Mouse (Mus musculus): ENCODE measurements around the gene Lrrn1. TPM values are rescaled to one million over a fixed set of nuclear protein-coding genes. Genes with fewer than 3 reads are reported as not detected.
A peak's percentile ranks its signal among the peaks of the same experiment; 100 is the strongest.

Gene Lrrn1
- polyA plus RNA-seq, 1 experiment from 2014 or later: 1.4 TPM

DNA sequence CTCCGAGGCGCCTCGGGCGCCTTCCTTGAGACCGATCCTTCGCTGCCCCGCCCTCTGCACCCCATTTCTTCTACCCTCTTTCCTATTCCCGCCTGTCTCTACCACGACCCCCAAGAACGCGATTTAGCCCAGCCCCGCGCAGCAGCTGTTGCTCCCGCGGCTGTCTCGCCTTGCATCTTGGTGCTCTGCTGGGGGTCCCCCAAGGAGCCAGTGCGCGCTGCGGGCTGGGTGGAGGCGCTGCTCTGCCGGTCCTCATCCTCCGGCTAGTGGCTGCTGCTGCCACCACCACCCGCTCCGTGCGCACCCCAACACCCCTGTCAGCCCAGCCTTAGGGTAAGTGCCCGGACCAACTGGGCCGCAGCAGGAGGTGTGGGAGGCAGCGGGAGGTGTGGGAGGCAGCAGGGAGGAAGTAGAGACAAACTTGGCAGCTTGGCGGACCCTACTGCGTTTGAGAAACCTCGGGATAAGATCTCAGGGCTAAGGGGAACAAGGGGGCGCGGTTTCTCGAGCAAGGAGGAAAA lies 403 bp downstream of the Lrrn1 start:
- H3K36me3 ChIP-seq (ENCODE audit: control insufficient read depth, insufficient read depth, low read length): no peaks in the 10 kb centered on the region
- no peaks in the 10 kb centered on the region for H3K9me3 ChIP-seq (ENCODE audit: control insufficient read depth, low read length)
- H3K4me2 ChIP-seq (replicated peaks; ENCODE audit: low read depth): peak overlapping the region; percentile 84
- H3K4me3 ChIP-seq (ENCODE audit: low read depth, low read length): peak overlapping the region; percentile 52
- H3K27ac ChIP-seq (replicated peaks): no peak overlapping the region
- DNase-seq (ENCODE audit: low spot score) (peak; percentile 33), ATAC-seq (ENCODE audit: low FRiP score, low TSS enrichment) (0 out of 2 replicates have a peak, but pooled peaks have one; percentile 38)
- TF ChIP-seq CTCF (IDR thresholded peaks at IDR 0.05; ENCODE audit: low read depth): no peak
- TF ChIP-seq EP300 (optimal IDR thresholded peaks at IDR 0.05): no peak
- H3K4me1 ChIP-seq (replicated peaks; ENCODE audit: control insufficient read depth, insufficient read depth): no peaks in the 10 kb centered on the region
- WGBS: under 1% methylated on average over 32 of the region's 34 CpGs
- H3K9ac ChIP-seq (ENCODE audit: low read length): peak overlapping the region; percentile 43; the same call in 1 of the 2 replicates
- no peaks in the 10 kb centered on the region for H3K27me3 ChIP-seq (ENCODE audit: control insufficient read depth, insufficient read depth, low read length)

DNA sequence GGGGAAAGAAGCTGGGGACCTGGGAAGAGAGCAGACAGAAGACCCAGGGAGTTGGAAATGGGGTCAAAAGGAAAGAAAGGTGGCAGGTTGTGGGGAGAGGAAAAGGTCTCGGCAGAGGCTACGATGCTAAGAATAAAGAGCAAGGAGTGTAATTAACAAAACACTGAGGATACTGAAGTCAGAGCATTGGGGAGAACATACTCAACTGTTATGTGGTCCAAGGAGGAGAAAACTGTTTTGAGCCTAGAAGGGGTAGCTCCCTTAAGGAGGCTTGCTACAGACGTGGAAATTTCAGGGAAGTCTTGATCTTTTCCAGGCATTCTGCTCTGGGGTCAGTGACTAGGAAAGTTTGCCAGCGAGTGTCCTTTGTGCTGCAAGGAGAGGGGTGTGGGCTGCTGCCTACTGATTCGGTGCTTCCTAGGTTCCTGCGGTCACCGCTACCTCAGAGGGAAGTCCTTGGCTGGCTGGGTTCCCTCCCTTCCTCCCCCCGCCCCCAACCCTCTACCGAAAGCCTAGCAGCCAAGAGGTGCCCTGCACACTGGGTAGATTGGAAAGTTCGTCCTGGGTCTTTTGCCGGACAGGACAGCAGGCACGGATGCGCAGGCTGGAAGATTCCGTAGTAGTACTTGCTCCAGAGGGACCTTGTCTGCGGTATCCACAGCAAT lies 1.2 kb downstream of the Lrrn1 start:
- peak; percentile 17 for DNase-seq (ENCODE audit: low spot score)
- peak overlapping the region; percentile 84 for H3K4me2 ChIP-seq (replicated peaks; ENCODE audit: low read depth)
- peak overlapping the region; percentile 1; the same call in 1 of the 2 replicates for H3K9ac ChIP-seq (ENCODE audit: low read length)
- ATAC-seq (ENCODE audit: low FRiP score, low TSS enrichment): no peak
- no peaks in the 10 kb centered on the region for H3K4me1 ChIP-seq (replicated peaks; ENCODE audit: control insufficient read depth, insufficient read depth)
- WGBS: 6% methylated on average over 15 of the region's 15 CpGs
- no peaks in the 10 kb centered on the region for H3K36me3 ChIP-seq (ENCODE audit: control insufficient read depth, insufficient read depth, low read length)
- no peaks in the 10 kb centered on the region for H3K27me3 ChIP-seq (ENCODE audit: control insufficient read depth, insufficient read depth, low read length)
- TF ChIP-seq CTCF (IDR thresholded peaks at IDR 0.05; ENCODE audit: low read depth) (no peak), EP300 (optimal IDR thresholded peaks at IDR 0.05) (no peak)
- peak overlapping the region; percentile 52 for H3K4me3 ChIP-seq (ENCODE audit: low read depth, low read length)
- H3K9me3 ChIP-seq (ENCODE audit: control insufficient read depth, low read length): no peaks in the 10 kb centered on the region
- no peak overlapping the region for H3K27ac ChIP-seq (replicated peaks)

DNA sequence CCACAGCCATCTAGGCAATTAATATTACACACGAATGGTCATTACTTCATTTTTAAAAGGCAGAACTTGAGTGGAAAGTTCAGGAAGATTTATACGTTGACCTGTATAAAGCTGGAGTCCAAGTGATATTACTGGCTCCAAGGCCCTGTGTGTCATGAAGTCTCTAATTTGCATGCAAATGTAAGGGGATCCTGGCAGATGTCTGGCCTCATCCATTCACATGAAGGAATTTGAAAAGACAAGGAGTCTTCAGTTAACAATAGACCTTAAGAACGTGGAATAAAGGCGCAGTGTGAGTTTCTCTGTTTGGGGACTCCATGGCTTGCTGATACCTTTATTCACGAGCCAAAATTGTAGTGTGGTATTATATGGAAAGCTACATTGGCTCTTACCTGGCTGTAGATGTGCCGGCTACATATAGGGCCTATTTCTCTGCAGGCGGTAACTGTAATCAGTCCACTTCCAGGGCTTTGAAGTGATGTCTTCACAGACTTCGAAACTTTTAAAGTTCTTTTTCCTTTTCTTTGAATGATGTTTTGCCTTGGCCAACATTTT lies 2.0 kb downstream of the Lrrn1 start:
- Histone ChIP-seq H3K4me1 (replicated peaks; ENCODE audit: control insufficient read depth, insufficient read depth) (no peaks in the 10 kb centered on the region), H3K4me3 (ENCODE audit: low read depth, low read length) (no peak overlapping the region), H3K9ac (ENCODE audit: low read length) (no peak overlapping the region), H3K36me3 (ENCODE audit: control insufficient read depth, insufficient read depth, low read length) (no peaks in the 10 kb centered on the region), H3K4me2 (replicated peaks; ENCODE audit: low read depth) (no peak overlapping the region), H3K27me3 (ENCODE audit: control insufficient read depth, insufficient read depth, low read length) (no peaks in the 10 kb centered on the region), H3K9me3 (ENCODE audit: control insufficient read depth, low read length) (no peaks in the 10 kb centered on the region), H3K27ac (replicated peaks) (no peak overlapping the region)
- DNase-seq (ENCODE audit: low spot score) (no peak), ATAC-seq (ENCODE audit: low FRiP score, low TSS enrichment) (no peak)
- no peak for TF ChIP-seq CTCF (IDR thresholded peaks at IDR 0.05; ENCODE audit: low read depth)
- TF ChIP-seq EP300 (optimal IDR thresholded peaks at IDR 0.05): no peak
- WGBS: 77% methylated on average over 8 of the region's 8 CpGs

DNA sequence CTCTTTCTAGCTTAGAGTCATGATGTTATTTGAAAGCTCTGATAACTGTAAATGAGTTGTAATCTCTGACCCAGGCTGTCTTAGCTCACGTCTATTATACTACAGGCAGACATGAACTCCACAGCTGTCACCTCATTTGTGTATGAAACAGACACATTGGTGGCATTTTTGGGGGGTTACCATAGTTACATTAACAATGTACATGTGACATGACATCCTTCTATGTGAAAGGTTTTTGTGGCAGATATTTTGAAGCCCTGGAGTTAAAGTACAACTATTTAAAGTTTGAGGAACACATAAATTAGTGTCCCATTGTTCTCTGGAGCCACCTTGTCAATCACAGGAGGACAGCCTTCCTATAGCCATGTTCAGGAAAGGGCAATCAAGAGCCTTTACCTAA lies 5.0 kb downstream of the Lrrn1 start:
- no peaks in the 10 kb centered on the region for H3K27me3 ChIP-seq (ENCODE audit: control insufficient read depth, insufficient read depth, low read length)
- H3K9me3 ChIP-seq (ENCODE audit: control insufficient read depth, low read length): no peaks in the 10 kb centered on the region
- no peak for ATAC-seq (ENCODE audit: low FRiP score, low TSS enrichment)
- DNase-seq (ENCODE audit: low spot score): no peak
- H3K4me3 ChIP-seq (ENCODE audit: low read depth, low read length): no peak overlapping the region
- H3K9ac ChIP-seq (ENCODE audit: low read length): no peak overlapping the region
- H3K4me2 ChIP-seq (replicated peaks; ENCODE audit: low read depth): no peak overlapping the region
- no peaks in the 10 kb centered on the region for H3K4me1 ChIP-seq (replicated peaks; ENCODE audit: control insufficient read depth, insufficient read depth)
- H3K27ac ChIP-seq (replicated peaks): no peak overlapping the region
- TF ChIP-seq CTCF (IDR thresholded peaks at IDR 0.05; ENCODE audit: low read depth) (no peak), EP300 (optimal IDR thresholded peaks at IDR 0.05) (no peak)
- 44% methylated on average over 1 of the region's 1 CpGs for WGBS
- H3K36me3 ChIP-seq (ENCODE audit: control insufficient read depth, insufficient read depth, low read length): no peaks in the 10 kb centered on the region

DNA sequence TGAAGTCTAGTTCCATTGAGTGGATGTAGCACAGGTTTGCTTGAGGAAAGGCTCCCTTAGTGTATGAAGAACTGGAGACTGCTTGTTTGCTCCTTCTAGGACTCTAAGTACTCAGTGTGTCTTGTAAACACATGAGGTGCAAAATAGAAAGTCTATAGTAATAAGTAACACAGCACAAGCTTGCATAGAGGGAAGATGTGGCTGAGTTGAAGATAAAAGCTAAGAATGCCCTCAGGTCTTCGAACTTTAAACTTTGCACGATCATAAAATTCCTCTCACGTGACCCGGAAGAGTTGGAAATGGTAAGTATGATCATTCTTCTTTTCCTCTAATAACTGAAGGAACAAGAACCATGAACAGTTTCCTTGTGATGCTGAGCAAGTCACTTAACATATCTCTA lies 7.1 kb downstream of the Lrrn1 start:
- ATAC-seq (ENCODE audit: low FRiP score, low TSS enrichment): no peak
- no peak for DNase-seq (ENCODE audit: low spot score)
- H3K9me3 ChIP-seq (ENCODE audit: control insufficient read depth, low read length): no peaks in the 10 kb centered on the region
- H3K4me1 ChIP-seq (replicated peaks; ENCODE audit: control insufficient read depth, insufficient read depth): no peaks in the 10 kb centered on the region
- no peak overlapping the region for H3K4me2 ChIP-seq (replicated peaks; ENCODE audit: low read depth)
- H3K36me3 ChIP-seq (ENCODE audit: control insufficient read depth, insufficient read depth, low read length): no peaks in the 10 kb centered on the region
- 85% methylated on average over 4 of the region's 4 CpGs for WGBS
- no peak overlapping the region for H3K27ac ChIP-seq (replicated peaks)
- H3K9ac ChIP-seq (ENCODE audit: low read length): no peak overlapping the region
- no peak overlapping the region for H3K4me3 ChIP-seq (ENCODE audit: low read depth, low read length)
- no peaks in the 10 kb centered on the region for H3K27me3 ChIP-seq (ENCODE audit: control insufficient read depth, insufficient read depth, low read length)
- TF ChIP-seq CTCF (IDR thresholded peaks at IDR 0.05; ENCODE audit: low read depth) (no peak), EP300 (optimal IDR thresholded peaks at IDR 0.05) (no peak)

DNA sequence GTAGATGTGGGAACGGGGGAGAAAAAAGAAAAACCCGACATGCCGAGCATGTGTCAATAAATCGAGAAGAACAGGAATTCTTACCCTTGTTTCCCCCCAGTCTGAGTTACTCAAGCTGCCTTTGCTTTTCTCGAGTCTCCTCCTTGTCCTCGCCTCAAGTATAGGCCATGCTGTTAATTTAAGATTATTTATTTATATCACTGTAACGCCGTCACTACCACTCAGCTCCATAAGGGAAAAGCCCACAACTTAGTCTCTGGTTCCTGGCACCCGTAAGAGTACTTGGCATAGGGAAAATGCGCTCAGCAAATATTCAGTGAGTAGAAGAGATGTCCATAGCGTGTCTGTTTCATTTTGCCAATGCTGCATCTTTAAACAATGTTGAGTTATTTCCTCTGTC lies 11.7 kb downstream of the Lrrn1 start:
- ATAC-seq (ENCODE audit: low FRiP score, low TSS enrichment): no peak
- H3K9ac ChIP-seq (ENCODE audit: low read length): no peak overlapping the region
- H3K27me3 ChIP-seq (ENCODE audit: control insufficient read depth, insufficient read depth, low read length): no peaks in the 10 kb centered on the region
- TF ChIP-seq EP300 (optimal IDR thresholded peaks at IDR 0.05) (no peak), CTCF (IDR thresholded peaks at IDR 0.05; ENCODE audit: low read depth) (no peak)
- H3K36me3 ChIP-seq (ENCODE audit: control insufficient read depth, insufficient read depth, low read length): no peaks in the 10 kb centered on the region
- DNase-seq (ENCODE audit: low spot score): no peak
- no peak overlapping the region for H3K4me3 ChIP-seq (ENCODE audit: low read depth, low read length)
- H3K4me1 ChIP-seq (replicated peaks; ENCODE audit: control insufficient read depth, insufficient read depth): no peaks in the 10 kb centered on the region
- H3K9me3 ChIP-seq (ENCODE audit: control insufficient read depth, low read length): no peaks in the 10 kb centered on the region
- H3K27ac ChIP-seq (replicated peaks): no peak overlapping the region
- H3K4me2 ChIP-seq (replicated peaks; ENCODE audit: low read depth): no peak overlapping the region
- 74% methylated on average over 11 of the region's 11 CpGs for WGBS

Data from stomach, postnatal 0 days (tissue).